In genomic region chr11:54201881-54202685, GRCm38 (mm10) we compare ENCODE assay signal across 1 mouse cellular context.
TF ChIP-seq lines count a peak whose summit lies in the region.

No protein-coding gene starts in this region.

TF ChIP-seq in CH12.LX, 34 proteins besides CTCF, POLR2A, EP300 and RAD21 (continued from another document):
- peak; percentile 62 for TF ChIP-seq CHD2 (IDR thresholded peaks at IDR 0.05; ENCODE audit: low read length)
- peak; percentile 94 for TF ChIP-seq ETS1 (conservative IDR thresholded peaks at IDR 0.05; ENCODE audit: low read depth, low read length)
- peak; percentile 88 for TF ChIP-seq MAZ (IDR thresholded peaks at IDR 0.05; ENCODE audit: low read depth, low read length)
- no peak for TF ChIP-seq PAX5 (IDR thresholded peaks at IDR 0.05; ENCODE audit: low read length)
- no peak for TF ChIP-seq USF2 (conservative IDR thresholded peaks at IDR 0.05; ENCODE audit: low read depth, low read length)
- no peak for TF ChIP-seq USF1 (IDR thresholded peaks at IDR 0.05; ENCODE audit: low read depth, low read length)
- peak; percentile 89 for TF ChIP-seq TCF12 (IDR thresholded peaks at IDR 0.05; ENCODE audit: low read depth, low read length)
- peak; percentile 89 for TF ChIP-seq MYC (IDR thresholded peaks at IDR 0.05; ENCODE audit: low read depth, low read length)
- TF ChIP-seq MAFK (IDR thresholded peaks at IDR 0.05; ENCODE audit: insufficient replicate concordance, low read length), result peak; percentile 87
- peak; percentile 91 for TF ChIP-seq IRF4 (IDR thresholded peaks at IDR 0.05; ENCODE audit: low read depth, low read length)
- no peak for TF ChIP-seq E2F4 (IDR thresholded peaks at IDR 0.05; ENCODE audit: insufficient replicate concordance, low read depth, low read length)
- TF ChIP-seq ZMIZ1 (IDR thresholded peaks at IDR 0.05; ENCODE audit: low read depth, low read length), result peak; percentile 43; the same call in 1 of the 2 replicates
- 0 out of 2 replicates have a peak, but pooled peaks have one; percentile 19 for TF ChIP-seq TBP (conservative IDR thresholded peaks at IDR 0.05; ENCODE audit: low read depth, low read length)
- TF ChIP-seq POLR2AphosphoS2 (IDR thresholded peaks at IDR 0.05; ENCODE audit: low read depth, low read length), result no peak
- TF ChIP-seq JUN (IDR thresholded peaks at IDR 0.05; ENCODE audit: insufficient read depth, low read depth, low read length), result peak; percentile 69
- TF ChIP-seq ZC3H11A (IDR thresholded peaks at IDR 0.05; ENCODE audit: low read depth, low read length), result no peak
- peak; percentile 84 for TF ChIP-seq ZNF384 (IDR thresholded peaks at IDR 0.05; ENCODE audit: low read depth, low read length)
- no peak; the same call in none of the 2 replicates for TF ChIP-seq SMC3 (IDR thresholded peaks at IDR 0.05; ENCODE audit: low read depth, low read length)
- peak; percentile 88 for TF ChIP-seq BHLHE40 (IDR thresholded peaks at IDR 0.05; ENCODE audit: low read depth, low read length)
- TF ChIP-seq SIN3A (IDR thresholded peaks at IDR 0.05; ENCODE audit: low read length), result peak; percentile 50; the same call in 1 of the 2 replicates
- no peak for TF ChIP-seq MXI1 (IDR thresholded peaks at IDR 0.05; ENCODE audit: low read depth, low read length)
- TF ChIP-seq NRF1 (IDR thresholded peaks at IDR 0.05; ENCODE audit: low read depth, low read length), result no peak
- TF ChIP-seq ELF1 (IDR thresholded peaks at IDR 0.05; ENCODE audit: low read depth, low read length), result peak; percentile 50; the same call in 1 of the 2 replicates
- no peak for TF ChIP-seq KAT2A (IDR thresholded peaks at IDR 0.05; ENCODE audit: insufficient replicate concordance, low read length)
- peak; percentile 68; the same call in 1 of the 2 replicates for TF ChIP-seq RCOR1 (conservative IDR thresholded peaks at IDR 0.05; ENCODE audit: low read depth, low read length)
- peak; percentile 93 for TF ChIP-seq MEF2A (IDR thresholded peaks at IDR 0.05; ENCODE audit: borderline replicate concordance, low read depth, low read length)
